Mouse (Mus musculus) bone marrow macrophage, adult 2 months (primary cell): ENCODE results near the gene Cd47.

Source experiments
- CTCF ChIP-seq: IDR thresholded peaks from 2 replicates; pipeline ENCODE4 v1.5.1; 2012; ENCODE audit warnings: low read depth, mild to moderate bottlenecking, low read length, moderate library complexity
- POLR2A ChIP-seq: IDR thresholded peaks from 2 replicates; pipeline ENCODE4 v1.6.1; 2012; ENCODE audit warnings: mild to moderate bottlenecking, low read depth, low read length, borderline replicate concordance

GRCm38 (mm10) chr16:49892945-49893344 is 92.6 kb downstream of the Cd47 start:
- TF ChIP-seq POLR2A: no peak
- peak; percentile 71 for TF ChIP-seq CTCF
